Mouse (Mus musculus) liver, adult (tissue): ENCODE measurements around the gene Iba57.
A peak's percentile ranks its signal among the peaks of the same experiment; 100 is the strongest.

Experiments
- GATA4 ChIP-seq: IDR thresholded peaks from 2 replicates; pipeline ENCODE4 v1.6.1; 2014; ENCODE audit warnings: mild to moderate bottlenecking, low read length; ENCODE audit not compliant: insufficient replicate concordance

Iba57 gene

DNA sequence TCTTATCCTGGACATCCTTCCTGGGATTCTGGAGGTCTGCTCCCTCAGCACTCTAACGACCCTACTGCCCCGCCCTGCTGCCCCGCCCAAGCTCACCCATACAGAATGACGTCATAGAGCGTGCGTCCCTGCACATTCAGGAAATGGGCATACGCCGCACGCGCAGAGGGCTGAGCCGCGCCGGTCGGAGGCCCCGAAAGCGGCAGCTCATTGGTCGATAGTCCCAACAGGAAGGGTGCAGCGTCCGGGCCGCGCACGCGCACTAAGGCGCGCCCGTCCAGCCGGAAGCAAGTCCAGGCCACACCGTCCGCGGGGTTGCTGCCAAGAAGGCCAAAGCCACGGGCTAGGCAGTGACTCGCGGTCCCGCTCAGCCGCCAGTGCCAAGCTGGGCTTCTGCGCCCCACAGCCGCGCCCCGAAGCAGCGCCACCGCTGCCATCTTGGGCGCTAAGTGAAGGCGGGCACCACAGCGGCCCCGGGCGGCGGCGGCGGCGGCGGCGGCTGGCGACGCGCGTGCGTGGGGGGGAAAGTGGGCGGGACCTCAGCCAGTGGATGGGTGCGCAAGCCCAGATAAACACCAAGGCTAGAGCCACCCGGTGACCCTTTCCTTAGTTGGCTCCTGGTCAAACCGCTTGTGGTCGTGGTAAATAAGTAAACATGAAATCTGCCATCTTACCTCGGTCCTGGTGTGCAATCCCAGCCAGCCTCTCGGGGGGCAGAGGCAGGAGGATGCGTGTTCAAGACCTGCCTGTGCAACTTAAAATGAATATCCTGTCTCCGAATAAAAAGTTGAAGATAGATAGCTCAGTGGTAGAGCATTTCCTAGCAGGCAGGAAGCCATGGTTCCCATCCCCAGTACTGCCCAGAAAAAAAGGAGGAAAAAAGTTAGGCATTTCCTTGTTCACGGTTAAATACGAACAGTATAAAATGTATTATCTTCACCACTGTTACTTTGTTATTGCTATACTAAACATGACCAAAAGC is at the start of gene Iba57:
TSS of gene Iba57 (minus strand) at position 485 of the 982 bp plus-strand sequence.
- TF ChIP-seq GATA4, result no peak; the same call in 1 of the 2 replicates

DNA sequence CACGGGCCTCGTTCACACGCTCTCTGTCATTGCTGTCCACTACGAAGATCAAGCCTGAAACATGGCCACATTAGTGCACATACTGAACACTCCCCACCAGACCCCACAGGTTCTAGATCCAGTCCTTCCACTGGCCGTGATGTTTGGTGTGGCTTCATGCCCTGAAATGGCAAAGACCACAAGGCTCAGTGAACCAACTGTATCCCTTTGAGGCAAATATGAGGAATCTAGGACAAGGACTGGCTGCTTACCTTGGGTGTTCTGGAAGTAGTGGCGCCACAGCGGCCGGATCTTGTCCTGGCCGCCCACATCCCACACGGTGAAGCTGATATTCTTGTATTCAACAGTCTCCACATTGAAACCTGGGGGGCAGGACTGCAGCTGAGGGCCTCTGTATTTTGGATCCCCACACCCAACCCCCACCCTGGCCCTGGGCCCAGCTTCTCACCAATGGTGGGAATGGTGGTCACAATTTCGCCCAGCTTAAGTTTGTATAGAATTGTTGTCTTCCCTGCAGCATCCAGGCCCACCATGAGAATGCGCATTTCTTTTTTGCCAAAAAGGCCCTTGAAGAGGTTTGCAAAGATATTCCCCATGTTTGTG is 49.5 kb upstream of the Iba57 start:
- no peak for TF ChIP-seq GATA4

DNA sequence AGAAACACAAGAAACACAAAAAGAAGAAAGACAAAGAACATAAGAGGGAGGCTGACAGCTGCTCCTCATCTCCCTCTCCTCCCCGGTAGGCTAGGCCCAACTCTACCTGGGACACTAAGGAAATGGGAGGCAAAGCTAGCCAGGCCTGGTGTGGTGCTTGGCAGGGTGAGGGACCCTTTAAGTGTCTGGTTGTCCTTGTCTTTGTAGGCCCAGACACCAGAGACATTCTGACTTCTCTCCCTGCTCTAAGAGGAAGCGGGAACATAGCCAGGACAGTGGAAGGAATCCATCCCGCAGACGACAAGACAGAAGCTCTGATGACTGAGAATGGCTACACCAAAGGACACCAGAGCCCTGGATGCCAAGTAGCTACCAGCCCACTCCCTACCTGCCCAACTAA is 46.5 kb upstream of the Iba57 start:
- no peak for TF ChIP-seq GATA4

DNA sequence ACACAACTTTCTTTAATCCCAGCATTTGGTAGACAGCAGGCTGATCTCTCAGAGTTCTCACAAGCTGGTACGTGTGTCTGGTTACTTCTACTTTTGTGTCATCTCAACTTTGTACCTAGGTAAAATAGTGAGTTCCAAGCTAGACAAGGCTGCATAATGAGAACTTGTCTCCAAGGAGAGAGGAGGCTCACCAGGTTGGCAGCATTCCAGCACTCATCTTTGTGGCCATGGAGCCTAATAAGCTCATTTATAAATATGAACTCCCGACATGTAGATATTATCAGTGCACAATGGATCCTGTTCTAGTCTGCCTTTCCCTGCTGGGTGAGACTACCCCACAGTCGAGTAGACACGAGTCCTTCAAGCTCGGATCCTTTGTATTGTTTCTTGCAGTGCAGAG is 46.0 kb upstream of the Iba57 start:
- no peak for TF ChIP-seq GATA4

DNA sequence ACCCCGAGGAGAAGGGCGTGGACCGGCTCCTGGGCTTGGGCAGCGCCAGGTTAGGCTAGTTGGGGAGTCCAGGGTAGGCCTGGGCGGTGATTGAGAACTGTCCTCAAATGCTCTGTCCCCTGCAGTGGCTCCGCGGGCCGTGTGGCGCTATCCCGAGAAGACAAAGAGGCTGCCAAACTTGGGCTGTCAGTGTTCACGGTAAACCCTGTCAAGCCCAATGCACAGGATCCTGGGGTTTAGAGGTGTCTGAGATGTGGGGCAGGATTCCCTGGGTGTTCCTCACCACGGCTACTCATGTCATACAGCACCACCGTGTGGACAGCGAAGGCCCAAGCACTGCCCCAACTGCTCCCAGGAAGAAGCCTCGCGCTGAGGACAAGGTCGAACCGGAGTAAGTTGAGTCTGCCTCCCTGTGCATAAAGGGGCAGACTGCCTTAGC is 45.5 kb upstream of the Iba57 start:
- TF ChIP-seq GATA4, result no peak

DNA sequence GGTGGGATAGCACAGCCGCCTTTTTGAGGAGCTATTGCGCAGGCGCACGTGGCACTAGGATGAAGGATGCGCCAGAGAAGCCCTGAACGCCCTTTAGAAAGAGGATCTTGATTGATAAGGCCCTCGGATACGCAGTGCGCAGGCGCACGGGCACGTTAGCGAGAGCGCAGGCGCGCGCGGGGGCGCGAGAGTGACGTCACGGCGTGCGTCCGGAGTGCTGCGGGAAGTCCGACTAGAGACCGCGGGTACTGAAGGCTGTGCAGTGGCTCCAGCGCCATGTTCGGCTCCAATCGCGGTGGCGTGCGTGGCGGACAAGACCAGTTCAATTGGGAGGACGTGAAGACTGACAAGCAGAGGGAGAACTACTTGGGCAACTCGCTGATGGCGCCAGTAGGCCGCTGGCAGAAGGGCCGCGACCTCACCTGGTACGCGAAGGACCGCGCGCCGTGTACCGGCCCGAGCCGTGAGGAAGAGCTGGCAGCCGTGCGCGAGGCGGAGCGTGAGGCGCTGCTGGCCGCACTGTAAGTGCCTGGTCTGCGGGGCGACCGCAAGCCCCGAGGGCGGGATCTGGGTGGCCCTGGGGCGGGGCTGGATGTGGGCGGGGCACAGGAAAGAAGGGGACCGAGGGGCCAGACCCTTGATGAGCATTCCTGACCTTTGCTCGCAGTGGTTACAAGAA is 44.8 kb upstream of the Iba57 start, which contains the start of gene 2310033P09Rik:
TSS of gene 2310033P09Rik (plus strand) at position 169 of the 679 bp plus-strand sequence.
- peak; percentile 98; the same call in 1 of the 2 replicates for TF ChIP-seq GATA4

DNA sequence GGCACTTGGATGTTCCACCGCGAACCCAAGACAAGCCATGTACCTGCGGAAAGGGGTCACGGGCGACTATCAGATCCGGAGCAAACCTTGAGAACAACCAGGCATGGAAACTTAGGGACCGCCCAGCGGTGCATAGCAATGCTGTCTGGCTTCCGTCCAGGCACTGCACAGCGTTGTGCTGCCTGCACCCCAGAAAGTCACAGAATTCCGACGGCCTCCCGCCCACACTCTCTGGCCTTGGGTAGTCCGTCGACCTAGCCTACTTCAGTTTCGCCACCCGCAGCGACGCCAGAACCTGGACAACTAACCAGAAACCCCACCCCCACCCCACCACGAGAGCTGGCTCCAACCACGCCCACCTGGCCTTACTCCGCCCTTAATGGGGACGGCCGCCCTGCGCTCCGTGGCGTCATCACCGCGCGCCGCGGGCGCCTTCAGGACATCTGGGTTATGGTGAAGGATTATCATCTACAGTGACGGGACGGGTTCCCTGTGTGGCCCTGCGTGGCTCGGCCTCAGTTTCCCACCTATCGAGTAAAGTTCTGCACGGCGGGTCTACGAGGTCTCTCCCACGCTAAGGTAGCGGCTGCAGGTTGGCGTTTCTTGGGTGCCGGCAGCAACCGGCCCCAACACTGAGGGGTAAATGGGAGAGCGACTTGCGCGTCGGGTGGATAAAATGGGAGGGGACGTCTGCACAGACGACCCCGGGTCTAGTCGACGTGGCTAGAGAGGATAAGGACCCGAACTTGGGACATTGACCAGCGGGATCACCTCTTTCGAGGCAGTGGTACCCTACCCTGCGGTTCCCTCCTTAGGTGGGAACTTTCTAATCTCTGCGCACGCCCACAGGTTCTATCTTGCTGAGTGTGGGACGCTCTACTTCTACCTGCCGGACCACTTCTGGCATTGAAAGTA is 38.8 kb upstream of the Iba57 start, which contains the start of gene Mrpl55:
TSS of gene Mrpl55 (plus strand) at position 406 of the 915 bp plus-strand sequence.
- TF ChIP-seq GATA4, result peak; percentile 51; the same call in 1 of the 2 replicates

DNA sequence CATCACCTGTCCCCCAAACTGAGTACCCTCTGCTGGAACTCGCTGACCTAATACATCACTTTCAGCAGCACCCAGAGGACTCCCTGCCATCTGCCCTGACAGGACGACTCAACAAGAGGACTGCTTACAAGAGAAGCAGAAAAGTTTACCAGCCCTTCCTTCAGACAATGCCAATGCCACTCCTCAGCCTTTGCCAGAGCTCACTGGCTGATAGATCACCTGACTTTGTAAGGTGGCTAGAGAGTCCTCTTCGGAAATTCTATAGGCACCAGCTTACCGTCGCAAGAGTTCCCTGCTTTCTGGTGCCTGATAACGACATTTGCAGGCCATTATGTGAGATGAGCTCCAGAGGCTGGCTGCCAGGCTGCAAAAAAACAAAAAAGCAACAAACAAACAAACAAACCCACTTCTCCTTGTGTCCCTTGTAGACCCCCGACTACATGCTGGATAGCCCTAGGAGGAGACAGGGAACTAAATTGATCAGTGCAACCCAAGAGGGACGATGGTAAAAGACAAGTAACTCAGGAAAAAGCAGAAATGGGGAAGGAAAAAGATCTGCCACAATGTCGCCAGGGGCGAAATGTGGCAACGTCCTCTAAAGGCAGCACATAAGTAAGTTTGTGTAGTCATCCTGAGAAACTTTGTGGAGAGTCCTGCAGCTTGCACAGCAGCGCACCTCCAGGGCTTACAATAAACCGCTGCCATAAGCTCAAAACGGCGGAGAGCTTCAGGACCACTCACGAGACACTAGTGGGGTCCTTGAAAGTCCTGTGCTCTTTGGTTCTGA is 37.9 kb upstream of the Iba57 start:
- TF ChIP-seq GATA4, result no peak

DNA sequence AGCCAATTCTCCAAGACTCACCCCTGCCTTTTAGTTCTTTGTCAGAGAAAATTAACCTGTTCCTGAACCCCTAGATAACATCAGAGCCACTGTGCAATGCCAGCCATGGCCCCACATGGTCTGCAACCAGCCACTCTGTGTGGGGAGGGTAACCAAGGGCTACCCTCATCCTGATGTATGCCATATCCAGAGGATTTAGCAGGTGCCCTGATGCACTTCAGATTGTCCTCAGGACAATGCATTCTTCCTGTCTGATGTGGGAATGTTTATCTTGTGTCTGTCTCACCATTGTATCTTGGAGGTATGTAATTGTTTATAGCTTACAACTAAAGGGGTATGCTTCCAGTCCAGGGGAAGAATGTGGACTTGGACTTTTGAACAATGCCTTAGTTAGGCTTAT is 32.7 kb upstream of the Iba57 start:
- no peak for TF ChIP-seq GATA4

DNA sequence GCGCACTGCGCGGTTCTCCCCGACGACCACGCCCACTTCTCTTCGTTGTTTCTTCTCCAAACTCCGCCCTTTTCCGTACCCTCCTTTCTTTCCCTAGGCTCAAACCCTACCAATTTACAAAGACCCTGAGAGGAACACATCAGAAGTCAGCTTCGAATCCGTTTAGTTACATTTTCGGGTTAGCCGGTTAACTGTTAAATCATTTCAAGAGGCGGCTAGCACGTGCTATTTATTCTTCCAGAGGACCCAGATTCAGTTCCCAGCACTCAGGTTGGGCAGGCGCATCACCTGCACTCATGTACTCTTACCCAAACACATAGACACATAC is 28.5 kb upstream of the Iba57 start, which contains the start of gene Guk1:
TSS of gene Guk1 (minus strand) at position 154 of the 328 bp plus-strand sequence.
- TF ChIP-seq GATA4, result no peak

DNA sequence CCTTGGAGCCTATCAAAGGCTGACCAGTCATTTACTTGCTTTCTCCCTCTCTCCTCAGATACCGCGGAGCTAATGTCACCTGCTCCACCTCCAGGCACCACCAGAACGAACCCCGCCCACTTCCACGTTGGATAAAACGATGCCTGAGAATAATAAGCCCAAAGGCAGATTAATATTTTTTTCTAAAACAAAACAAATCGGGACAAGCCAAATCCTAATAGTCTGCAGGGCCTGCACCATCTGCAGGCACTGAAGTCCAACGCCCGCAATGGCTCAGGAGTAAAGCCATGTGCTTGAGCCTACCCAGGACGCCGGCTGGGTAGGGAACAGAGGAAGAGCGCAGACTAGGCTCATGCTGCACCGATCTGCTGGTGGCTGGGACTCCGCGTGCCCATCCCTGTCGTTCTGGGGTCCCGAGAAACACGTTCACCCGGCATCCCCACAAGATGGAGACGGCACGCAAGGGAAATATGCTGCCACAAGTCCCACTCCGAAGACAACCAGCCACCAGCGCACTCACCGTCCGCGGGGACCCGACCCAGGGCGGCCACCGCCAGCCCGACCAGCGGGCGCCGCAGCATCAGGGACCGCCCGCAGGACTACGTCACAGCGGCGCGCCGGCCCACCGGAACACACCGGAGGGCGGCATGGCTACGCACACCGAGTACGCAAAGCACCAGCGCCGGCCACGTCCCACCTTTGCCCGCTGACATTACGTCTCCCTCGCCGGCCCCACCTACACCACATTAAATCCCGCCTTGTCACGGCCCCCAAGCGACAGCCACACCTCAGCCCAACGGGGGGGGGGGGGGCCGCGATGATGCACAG is 27.9 kb upstream of the Iba57 start:
- peak; percentile 39; the same call in 1 of the 2 replicates for TF ChIP-seq GATA4

DNA sequence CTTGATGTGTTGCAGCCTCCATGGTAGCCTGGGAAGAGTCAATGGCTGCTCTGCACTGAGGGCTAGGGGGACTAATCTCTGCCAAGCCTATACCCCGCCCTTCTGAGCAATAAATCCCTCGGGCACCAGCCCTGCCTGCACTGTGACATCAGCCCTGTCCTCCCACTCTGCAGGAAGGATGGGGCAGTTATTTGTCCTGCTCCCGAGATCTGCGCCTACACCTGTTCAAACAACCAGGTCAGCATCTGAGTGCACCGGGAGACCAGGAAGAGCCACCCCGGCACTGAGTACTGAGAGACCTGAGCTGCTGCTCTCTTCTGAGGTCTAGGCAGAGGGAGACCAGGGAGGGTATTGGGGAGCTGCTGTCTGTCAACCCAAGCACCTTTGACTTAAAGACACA is 24.2 kb upstream of the Iba57 start:
- no peak for TF ChIP-seq GATA4

DNA sequence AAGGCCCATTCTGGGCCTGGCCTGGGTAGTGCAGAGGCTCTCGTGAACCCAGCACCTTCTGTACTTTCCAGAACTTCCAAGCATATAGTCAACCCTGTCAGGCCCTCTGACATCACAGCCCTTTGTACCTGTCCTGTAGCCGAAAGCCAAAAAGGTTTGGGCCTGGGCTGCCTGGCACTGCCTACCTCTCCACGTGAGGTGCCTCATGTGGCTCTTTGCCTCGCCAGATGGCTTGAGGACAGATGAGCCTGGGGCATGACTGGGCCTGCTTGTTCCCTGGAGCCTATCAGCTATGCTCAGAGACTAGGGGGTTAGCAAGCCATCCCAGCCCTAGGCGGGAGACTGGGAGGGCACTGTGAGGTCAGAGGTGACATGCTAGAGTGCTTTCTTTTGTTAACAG is 22.0 kb upstream of the Iba57 start:
- no peak for TF ChIP-seq GATA4
